Mouse (Mus musculus) heart, postnatal 14 days (tissue): ENCODE results near the gene Aym1. TPM values are rescaled to one million over a fixed set of nuclear protein-coding genes. Genes with fewer than 3 reads are reported as not detected.
"Not testable (repeated sequence)": the region's sequence is repeated elsewhere in the genome, so short reads cannot be mapped to it uniquely, and the experiment has no call there.

Experiments
- DNase-seq, 2 experiments: peaks; one replicate each; pipeline ENCODE4 v3.0.0; 2021 to 2022
- intact Hi-C: fragments of 180-260 bp; cut with DNase I; formaldehyde crosslinking; loops from one replicate; pipeline ENCODE4 v1.15.1; 2025
- total RNA-seq, 2 experiments: library from RNA; stranded (reverse); gene quantifications; 2 replicates each; pipeline ENCODE4 v1.2.3; 2021

Gene Aym1
- total RNA-seq, 2 experiments from 2014 or later, result not detected

DNA sequence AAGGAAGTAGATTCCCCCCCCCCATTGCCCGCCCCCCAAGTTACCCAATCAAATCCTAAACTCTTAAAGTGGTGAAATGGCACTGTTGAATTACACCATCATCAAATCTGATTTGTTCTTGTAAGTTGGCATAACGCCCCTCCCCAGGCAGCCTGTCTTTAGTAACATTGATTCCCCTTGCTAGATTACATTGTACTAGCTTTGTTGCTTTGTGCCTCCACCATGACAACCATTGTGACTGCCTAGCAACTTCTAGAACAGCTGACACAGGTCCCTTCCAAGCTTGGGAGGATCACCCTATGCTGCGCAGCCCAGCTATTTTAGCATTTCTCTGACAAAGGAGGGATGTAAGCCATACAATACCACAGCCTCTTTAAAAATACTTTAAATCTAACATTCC, 5.3 kb upstream of the Aym1 start:
- intact Hi-C loops, result no loop called here
- DNase-seq, result no peak

DNA sequence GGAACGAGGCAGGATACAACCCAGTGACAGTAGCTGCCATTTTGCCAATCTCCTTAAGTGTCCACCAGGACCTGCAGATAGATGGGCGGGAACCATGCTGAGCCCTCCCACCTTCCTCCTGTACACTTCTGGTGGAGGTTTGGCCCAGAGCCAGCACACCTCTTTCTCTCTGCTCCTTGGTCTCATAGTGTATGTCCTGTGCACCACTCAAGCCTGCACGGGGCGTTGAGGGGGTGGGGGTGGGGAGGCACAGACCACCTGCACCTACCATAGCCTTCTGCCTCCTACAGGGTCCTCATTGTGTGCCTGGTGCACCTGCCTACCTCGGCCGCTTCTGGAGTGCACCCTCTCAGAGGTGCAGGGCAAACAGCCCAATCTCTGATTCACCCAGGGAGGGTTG, 4.5 kb upstream of the Aym1 start:
- intact Hi-C loops, result no loop called here
- no peak for DNase-seq

DNA sequence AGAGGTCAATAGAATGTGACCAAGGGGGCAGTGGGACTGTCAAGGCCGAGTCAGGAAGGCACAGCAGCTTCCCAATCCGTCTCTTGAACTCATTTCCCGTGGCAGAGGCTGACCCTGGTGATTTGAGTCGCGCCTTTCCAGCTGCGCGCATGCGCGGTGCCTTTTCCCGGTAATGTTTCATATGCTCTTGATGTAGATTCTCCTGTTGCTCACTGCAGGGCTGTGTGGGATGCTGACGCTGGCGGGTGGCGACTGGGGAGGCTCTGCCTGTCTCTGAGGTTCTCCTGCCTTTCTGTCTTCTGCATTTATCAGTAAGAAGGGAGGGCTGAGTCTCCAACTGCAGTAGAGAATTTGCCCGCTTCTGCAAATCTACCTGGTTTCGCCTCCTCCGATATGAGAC, 2.8 kb upstream of the Aym1 start:
- DNase-seq, result no peak
- intact Hi-C loops, result no loop called here

DNA sequence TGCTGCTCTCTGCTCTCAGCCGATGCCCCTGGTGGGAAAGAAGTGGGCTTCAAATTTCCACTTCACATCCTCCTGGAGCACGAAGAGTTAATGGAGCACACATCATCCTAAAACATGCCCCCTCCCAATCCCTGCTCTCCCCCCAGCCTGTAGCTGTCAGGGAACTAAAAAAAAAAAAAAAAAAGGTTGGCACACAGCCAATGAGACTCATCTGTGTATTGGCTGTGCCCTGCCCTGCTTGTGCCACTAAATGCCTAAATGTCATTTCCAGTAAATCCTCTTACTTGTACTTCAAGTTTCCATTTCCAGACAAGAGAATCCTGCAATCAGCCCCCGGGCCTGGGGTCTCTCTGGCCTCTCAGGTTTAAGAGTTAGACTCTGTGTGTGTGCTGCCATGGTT, 562 bp downstream of the Aym1 start:
- DNase-seq, result no peak
- intact Hi-C loops, result no loop called here

DNA sequence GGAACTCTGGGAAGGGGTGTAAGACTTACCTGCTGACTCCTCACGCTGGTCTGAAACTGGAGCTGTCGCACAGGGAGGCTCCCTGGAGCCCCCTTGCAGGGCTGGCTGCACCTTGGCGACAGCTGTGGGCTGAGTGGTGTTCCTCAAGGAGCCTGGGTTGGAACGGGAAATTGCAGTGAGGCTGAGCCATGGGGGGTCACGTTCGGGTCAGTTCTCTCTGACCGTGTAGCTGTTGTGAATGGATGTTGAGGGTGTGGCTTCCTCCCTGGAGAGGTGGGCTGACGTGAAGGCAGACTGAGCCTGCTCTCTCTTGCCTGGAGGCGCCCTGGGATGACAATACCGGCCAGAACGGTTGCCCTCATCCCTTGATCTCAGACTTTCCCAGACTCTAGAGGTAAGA, 1.7 kb downstream of the Aym1 start:
- intact Hi-C loops, result no loop called here
- DNase-seq, result peak in 1 of 2 experiments; percentile 12

DNA sequence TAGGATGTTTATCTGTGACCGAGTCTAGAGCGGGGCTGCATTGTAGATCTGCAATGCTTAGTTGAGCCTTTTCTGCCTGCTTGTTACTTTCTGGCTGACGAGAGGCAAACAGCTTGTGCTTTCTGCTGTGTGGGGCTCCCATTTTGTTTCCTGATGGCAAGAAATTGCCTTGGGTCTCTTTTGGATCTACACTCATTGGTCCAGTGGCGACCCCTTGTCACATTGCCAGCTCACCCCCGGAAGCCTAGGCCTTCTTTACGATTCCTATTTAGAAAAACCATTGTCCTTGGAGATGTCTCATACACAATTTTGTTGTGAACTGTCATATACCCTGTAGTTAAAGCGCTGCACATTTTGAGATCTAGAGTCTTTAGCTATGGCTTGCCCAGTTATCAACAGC, 4.2 kb downstream of the Aym1 start:
- intact Hi-C loops, result no loop called here
- DNase-seq, result no peak

DNA sequence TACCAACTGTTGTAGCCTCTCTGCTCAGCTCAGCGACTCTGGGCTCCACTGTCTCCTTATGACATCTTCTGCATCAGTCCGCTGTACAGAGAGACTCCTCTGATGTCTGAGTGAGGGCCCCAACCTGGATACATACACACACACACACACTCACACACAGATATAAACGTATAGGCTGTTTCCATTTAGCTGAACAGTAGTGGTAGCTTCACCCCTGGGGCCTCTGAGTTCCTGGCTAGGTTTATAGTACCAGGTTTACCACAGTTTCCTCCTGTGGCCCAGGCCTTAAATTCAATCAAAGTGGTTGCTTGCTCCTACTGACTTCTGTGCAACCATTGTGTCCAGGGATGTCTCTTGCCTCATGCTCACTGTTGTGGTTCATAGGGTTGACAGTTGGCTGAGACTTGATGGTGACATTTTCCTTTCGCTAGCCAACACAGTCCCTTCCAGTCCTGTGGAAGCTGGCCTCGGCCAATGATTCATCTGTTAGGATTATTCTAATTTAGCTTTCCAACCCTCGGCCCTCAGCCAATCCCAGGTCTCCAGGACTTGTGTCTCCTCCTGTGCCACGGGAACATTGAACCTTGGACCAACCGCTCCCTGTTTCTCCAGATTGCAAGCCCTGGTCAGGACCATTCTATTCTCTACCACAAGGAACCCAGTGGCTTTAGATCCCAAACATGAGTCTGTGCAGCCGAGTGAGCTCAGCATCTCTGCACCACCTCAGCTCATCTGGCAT, 5.3 kb downstream of the Aym1 start:
- intact Hi-C loops, result no loop called here
- no peak for DNase-seq

DNA sequence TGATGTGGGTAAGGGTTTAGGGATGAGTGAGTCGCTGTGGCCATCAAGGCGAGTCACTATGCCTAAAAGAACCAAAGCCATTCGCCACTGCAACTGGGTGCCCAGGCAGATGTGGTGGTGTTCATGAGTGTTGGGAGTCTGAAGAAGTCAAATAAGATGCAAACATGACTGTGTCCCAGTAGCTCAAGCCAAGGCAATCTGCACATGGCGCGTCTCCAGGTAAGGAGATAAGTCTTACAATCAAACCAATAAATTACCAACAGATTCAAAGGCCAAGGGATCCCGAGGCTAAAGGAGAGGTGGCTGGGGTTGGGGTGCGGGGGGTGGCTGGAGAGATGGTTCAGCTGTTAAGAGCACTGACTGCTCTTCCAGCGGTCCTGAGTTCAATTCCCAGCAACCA, 6.1 kb downstream of the Aym1 start:
- intact Hi-C loops, result no loop called here
- no peak for DNase-seq

DNA sequence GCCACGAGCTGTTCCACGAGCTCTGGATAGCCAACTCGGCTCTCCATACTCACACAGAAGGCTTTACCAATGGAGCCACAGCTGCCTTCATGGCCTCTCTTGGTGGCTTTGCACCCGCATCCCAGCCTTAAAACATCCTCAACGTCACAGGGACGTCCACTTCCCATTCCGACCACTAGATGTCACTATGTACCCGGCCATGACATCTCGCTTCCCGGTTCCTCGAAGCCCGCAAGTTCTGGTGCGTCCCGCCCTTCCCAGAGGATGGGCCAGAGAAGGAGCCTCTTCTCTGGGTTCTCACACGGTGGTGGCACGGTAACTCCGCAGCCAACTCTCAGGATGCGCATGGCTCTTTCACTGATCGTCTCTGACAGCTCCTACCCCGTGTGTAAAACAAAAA, 8.8 kb downstream of the Aym1 start:
- intact Hi-C loops, result loop anchor here (1.0 to 2.0 kb wide), 4 partner anchors 105 to 449 kb away; partner anchors contain the start of gene 1700069L16Rik
- peak; percentile 75 to 85 for DNase-seq

DNA sequence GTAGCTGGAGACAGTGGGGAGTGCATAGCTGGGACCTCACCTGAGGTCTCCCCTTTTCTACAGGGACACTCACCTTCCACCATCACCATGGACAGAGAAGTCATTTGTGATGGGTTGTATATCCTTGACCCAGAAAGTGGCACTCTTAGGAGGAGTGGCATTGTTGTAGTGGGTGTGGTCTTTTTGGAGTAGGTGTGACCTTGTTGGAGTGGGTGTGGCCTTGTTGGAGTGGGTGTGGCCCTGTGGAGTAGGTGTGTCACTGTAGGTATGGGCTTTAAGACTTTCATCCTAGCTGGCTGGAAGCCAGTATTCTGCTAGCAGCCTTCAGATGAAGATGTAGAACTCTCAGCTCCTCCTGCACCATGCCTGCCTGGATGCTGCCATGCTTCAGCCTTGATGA, 10.6 kb downstream of the Aym1 start:
- not testable (repeated sequence) for DNase-seq
- intact Hi-C loops, result loop anchor here (2.0 kb wide), 2 partner anchors 365 to 447 kb away; no protein-coding TSS in a partner anchor

DNA sequence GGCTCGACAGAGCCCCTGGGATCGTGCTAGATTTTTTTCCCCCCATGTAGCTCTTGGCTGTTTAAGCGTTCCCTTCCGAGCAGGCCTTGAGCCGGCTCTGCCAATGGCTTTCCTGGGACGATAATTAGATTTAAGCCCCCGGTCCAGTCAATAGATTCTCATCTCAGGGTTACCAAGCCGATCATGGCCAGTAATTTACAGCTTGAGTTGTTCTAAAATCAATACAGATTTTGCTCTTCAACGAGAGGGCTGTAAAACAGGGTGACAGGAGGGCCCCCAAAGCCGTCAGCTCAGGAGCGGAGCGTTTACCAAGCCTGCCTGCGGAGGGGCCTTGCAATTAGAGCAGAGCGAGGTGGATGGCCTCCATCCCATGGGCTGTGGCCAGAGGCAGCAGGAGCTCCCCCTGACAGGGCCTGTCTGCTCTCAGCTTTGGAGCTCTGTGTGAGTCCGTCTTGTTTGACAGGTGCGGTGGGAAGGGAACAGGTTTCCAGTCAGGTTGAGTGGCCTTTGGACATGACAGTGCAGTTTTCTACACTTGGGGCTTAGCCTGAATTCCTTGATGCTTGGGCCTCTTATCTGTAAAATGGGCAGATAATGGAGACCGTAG, 12.3 kb downstream of the Aym1 start:
- DNase-seq, result no peak
- intact Hi-C loops, result no loop called here

DNA sequence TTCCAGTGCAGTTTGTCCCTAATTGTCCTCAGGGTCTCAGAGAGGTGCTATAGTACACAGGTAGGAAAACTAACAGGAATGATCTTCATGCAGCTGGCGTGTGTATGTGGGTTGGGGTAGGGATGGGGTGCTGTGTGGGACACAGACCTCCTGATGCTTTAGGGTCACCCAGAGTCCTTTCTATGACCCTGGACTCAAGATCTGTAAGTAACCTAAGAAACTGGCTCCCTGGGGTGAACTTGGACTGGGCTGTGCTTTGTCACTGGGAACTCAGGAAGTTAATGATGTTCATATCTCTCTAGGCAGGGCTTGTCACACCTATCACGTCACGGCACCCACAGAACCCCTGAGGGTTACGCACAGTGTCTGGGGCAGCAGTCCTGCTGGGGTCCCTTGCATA, 15.4 kb downstream of the Aym1 start:
- no peak for DNase-seq
- intact Hi-C loops, result no loop called here

DNA sequence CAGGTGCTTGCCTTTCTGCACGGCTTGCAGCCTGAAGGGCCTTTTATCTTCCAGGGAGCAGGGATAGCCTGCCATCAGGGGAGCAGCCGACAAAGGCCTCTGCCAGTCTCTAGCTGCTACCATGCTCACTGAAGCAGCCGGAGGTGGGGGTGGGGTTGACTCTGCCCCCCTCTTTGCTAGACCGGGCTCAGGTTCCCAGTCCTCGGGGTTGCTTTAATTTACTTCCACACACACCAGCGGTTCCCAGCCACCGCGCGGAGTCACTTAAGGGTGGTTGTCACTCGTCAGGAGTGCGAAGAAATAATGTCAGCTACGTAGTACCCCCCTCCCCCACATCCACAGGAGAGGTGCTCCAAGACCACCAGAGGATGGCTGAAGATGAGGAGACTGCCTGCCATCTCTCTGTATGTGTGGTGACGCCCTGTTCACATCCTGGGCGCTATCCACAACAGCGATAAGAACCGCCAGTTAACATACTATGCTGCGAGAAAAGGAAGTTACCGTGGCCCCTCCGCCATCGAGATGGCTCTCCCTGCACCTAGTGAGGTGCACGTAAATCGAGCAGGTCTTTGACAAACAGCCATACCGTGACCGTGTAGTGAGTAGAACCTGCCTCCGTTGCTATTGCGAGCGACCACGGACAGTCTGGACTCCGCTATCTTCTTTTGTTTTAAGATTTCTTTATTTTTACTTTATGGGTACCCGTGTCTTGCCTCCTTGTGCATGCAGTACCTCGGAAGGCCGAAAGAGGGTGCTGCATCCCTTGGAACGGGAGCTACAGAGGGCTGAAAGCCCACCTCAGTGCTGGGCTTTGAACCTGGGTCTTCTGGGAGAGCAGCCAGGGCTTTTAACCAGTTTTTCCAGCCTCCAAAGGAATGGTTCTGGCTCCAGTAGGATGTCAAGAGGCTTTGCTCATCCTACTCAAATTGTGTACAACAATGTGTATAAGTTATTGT, 16.2 kb downstream of the Aym1 start:
- peak; percentile 25 to 64 for DNase-seq
- intact Hi-C loops, result no loop called here

DNA sequence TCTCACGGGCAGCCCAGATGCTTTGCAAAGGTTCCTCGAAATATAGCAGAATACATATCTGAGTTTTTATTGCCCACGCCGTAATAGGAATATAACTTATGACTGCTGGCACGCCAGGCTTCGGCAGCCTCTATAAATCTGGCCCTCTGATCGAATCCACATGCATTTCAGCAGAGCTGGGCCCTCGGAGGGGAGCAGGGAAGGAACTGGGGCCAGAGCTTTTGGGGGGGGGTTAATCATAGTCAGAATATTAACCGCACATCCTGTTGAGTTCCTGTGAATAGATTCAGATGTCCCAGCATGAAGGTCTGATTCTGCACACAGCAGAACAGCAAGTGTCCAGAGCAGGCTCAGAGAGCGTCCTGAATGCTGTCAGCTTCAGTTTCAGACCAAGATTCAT, 17.2 kb downstream of the Aym1 start:
- intact Hi-C loops, result no loop called here
- no peak for DNase-seq

DNA sequence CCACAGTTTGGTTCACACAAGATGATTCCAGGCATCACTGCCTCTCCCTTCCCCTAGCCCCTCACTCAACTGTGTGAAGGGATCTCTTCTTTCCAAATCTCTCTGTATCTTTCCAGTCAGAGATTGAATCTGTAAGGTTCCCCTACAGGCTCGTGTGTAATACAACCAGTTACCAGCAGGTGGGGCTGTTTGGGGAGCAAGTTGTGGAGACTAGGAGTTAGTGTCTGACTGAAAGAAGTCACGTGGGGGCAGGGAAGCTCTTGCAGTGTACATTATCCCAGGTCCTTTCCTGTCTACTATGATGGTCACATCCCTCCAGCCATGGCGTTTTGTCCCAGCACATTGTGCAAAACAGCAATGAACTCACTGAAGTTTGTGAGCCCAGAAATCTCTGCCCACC, 18.7 kb downstream of the Aym1 start:
- peak; percentile 29 to 70 for DNase-seq
- intact Hi-C loops, result no loop called here

DNA sequence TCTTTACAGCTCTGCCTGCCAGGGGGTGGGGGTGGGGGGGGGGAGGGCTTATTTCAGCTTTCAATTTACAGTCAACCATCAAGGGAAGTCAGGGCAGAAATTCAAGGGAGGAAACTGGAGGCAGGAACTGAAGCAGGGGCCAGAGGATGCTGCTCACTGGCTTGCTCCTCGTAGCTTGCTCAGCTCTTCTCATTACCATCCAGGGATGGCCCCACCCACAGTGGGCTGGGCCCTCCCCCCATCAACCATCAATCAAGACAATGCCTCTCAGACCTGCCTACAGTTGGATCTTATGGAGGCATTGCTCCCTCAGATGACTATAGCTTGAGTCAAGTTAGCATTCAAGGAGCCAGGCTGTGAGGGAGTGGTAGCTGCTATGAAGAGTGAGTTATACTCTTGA, 19.2 kb downstream of the Aym1 start:
- intact Hi-C loops, result no loop called here
- DNase-seq, result no peak

DNA sequence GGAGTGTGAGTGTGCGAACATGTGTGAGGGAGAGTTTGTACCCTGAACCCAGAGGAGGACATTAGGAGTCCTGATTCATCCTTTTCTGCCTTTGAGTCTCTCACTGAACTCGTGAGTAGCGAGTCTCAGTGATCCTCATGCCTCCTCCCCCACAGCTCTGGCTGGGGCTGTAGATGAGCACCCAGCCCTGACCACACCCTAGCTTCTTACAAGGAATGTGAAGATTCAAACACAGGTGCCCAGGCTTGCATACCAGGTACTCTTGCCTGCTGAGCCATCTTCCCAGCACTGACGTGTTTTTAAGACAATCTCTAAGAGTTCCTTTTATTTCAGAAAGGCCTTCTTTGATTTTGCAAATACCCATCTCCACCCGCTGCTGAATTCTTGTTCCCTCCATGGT, 22.3 kb downstream of the Aym1 start:
- intact Hi-C loops, result no loop called here
- no peak for DNase-seq

DNA sequence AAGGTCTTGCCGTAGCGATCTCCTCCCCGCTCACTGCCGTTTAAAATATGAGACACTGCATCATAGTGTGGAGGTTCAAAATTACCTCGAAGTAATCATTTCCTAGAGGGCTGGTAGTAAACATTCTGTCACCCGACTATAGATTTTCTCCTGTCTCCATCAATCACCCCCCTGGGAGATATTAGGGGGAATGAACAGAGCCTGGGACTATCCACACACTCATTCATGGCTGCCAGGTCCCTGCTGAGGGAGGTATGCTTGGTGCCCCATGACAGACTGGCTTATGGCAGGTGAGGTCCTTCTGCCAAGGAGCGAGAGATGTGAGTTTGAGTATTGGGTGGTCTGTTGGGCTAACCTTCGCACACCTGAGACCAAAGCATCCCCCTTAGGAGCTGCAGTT, 23.5 kb downstream of the Aym1 start:
- intact Hi-C loops, result no loop called here
- no peak for DNase-seq

DNA sequence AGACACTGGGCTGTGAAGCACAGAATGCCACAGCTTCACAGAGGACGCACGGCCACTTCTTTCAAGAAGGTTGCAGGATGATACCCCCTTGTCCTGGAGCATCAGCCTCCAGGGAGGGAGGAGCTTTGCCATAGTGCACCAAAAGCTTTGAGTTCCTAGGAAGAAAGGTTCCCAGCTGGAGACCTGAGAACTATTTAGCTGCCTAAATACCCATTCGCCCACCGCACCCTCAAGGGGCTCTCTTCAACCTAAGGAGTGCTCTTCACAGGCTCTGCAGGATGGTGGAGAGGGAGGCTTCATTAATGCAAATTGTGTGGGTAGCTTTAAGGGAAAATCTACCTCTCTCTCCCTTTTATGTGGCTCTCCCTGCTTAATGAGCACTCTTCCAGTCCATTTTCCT, 25.5 kb downstream of the Aym1 start:
- intact Hi-C loops, result no loop called here
- no peak for DNase-seq

DNA sequence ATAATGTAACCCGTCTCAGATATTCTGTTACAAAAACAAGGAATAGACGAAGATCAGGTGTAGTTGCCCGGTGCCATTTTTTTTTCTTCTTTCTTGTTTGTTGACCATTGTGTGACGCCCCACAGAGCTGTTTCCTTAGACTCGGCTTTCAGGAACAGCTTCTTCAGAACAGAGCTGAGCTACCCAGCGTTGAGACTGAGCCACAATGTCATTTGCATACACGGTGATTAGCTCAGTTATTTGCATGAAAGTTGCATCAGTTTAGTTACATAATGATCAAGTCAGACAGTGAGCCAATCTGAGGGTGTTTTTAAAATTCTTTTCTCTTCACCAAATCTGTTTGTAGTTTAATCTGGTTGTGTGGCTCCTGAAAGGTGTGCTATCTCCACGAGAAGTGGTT, 36.7 kb downstream of the Aym1 start:
- intact Hi-C loops, result no loop called here
- DNase-seq, result no peak

DNA sequence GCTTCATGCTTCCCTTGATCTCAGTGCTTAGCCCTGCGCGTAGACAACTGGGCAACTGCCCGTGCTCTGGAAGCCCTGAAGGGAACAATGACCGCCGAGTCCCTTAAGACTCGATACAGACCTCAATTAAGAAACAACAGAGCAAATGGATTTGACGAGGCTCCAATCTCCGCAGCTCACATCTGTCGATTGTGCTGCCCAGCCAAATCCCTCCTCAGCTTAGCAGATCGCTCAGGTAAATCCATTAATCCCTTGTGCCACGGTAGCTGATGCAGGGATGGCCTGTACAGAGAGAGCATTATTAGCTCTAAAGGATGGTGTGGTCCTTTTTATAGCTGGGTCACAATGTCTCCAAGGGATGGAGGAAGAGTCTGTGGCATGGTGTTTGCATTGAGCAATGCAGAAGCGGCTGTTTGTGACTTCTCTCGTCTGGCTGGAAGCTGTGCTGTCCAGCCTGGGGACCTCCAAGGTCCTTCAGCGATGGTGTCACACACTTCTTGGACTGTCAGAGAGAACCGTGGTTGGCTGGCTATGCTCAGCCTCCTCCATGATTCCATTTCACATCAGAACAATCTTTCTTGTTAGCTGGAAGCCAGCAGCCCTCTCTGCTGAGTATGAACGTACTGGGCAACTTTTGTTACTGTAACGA, 39.3 kb downstream of the Aym1 start:
- DNase-seq, result no peak
- intact Hi-C loops, result no loop called here
